Mouse (Mus musculus) lung, postnatal 4 days (tissue): ENCODE data around the gene Pou6f1.

Experiments used
- DNase-seq, 2 experiments: peaks; one replicate each; pipeline ENCODE4 v3.0.0; 2021

Pou6f1 gene

GRCm38 (mm10) chr15:100616221-100616620 is 16.4 kb upstream of the Pou6f1 start:
- DNase-seq, result no peak

GRCm38 (mm10) chr15:100615825-100616220 is 16.0 kb upstream of the Pou6f1 start:
- peak; percentile 92 for DNase-seq

- peak; percentile 99 for DNase-seq
These were observed 15.4 kb upstream of the Pou6f1 start, which contains the start of gene Dazap2 for GRCm38 (mm10) chr15:100614996-100615824. TSS of gene Dazap2 (plus strand) at chr15:100615349.

- DNase-seq, result no peak
These were observed 14.6 kb upstream of the Pou6f1 start for GRCm38 (mm10) chr15:100614218-100614995.

- peak; percentile 81 to 87 for DNase-seq
These were observed 13.8 kb upstream of the Pou6f1 start for GRCm38 (mm10) chr15:100613584-100613983.

- DNase-seq, result peak in 1 of 2 experiments; percentile 48
These were observed 12.6 kb upstream of the Pou6f1 start for GRCm38 (mm10) chr15:100612432-100612831.

- no peak for DNase-seq
These were observed 12.2 kb upstream of the Pou6f1 start for GRCm38 (mm10) chr15:100611951-100612350.

GRCm38 (mm10) chr15:100606677-100607076 is 6.9 kb upstream of the Pou6f1 start:
- peak in 1 of 2 experiments; percentile 36 for DNase-seq

GRCm38 (mm10) chr15:100601669-100602068 is 1.9 kb upstream of the Pou6f1 start:
- no peak for DNase-seq

GRCm38 (mm10) chr15:100600696-100601272 is 1.0 kb upstream of the Pou6f1 start:
- no peak for DNase-seq

- peak; percentile 88 to 89 for DNase-seq
These were observed 387 bp upstream of the Pou6f1 start for GRCm38 (mm10) chr15:100600047-100600695.

- DNase-seq, result peak; percentile 75 to 79
These were observed 905 bp downstream of the Pou6f1 start for GRCm38 (mm10) chr15:100598883-100599275.

GRCm38 (mm10) chr15:100598287-100598882 is 1.4 kb downstream of the Pou6f1 start:
- DNase-seq, result peak in 1 of 2 experiments; percentile 66

- no peak for DNase-seq
These were observed 7.0 kb downstream of the Pou6f1 start for GRCm38 (mm10) chr15:100592817-100593216.

GRCm38 (mm10) chr15:100590436-100590835 is 9.3 kb downstream of the Pou6f1 start:
- DNase-seq, result peak in 1 of 2 experiments; percentile 30

GRCm38 (mm10) chr15:100588297-100588696 is 11.5 kb downstream of the Pou6f1 start:
- DNase-seq, result no peak

- no peak for DNase-seq
These were observed 12.6 kb downstream of the Pou6f1 start for GRCm38 (mm10) chr15:100587166-100587565.

GRCm38 (mm10) chr15:100585931-100586330 is 13.9 kb downstream of the Pou6f1 start:
- no peak for DNase-seq

GRCm38 (mm10) chr15:100580108-100580507 is 19.7 kb downstream of the Pou6f1 start:
- no peak for DNase-seq

- DNase-seq, result no peak
These were observed 21.8 kb downstream of the Pou6f1 start for GRCm38 (mm10) chr15:100577972-100578371.

- no peak for DNase-seq
These were observed 23.0 kb downstream of the Pou6f1 start for GRCm38 (mm10) chr15:100576810-100577209.

GRCm38 (mm10) chr15:100576392-100576791 is 23.4 kb downstream of the Pou6f1 start:
- no peak for DNase-seq
